Mouse (Mus musculus) megakaryocyte, adult 5-6 weeks (primary cell): ENCODE data around the gene F5. TPM values are rescaled to one million over a fixed set of nuclear protein-coding genes. Genes with fewer than 3 reads are reported as not detected.

Experiments
- ATAC-seq: 2 replicates; pipeline ENCODE4 v1.8.0; 2016; ENCODE audit warnings: mild to moderate bottlenecking, inconsistent platforms; ENCODE audit not compliant: poor library complexity, severe bottlenecking
- total RNA-seq, 2 experiments: library from RNA; stranded (forward) in 1 of 2; stranded (reverse) in 1 of 2; fragments of 153-499, 151-499 nt in 1 of 2; fragments of 221-1000, 200-1000 nt in 1 of 2; gene quantifications; 2 replicates each; pipeline versions ENCODE4 v1.2.3 to v1.2.4; 2015 to 2017

F5 gene
- total RNA-seq, 2 experiments from 2014 or later, result 29.2 to 40.5 TPM

DNA sequence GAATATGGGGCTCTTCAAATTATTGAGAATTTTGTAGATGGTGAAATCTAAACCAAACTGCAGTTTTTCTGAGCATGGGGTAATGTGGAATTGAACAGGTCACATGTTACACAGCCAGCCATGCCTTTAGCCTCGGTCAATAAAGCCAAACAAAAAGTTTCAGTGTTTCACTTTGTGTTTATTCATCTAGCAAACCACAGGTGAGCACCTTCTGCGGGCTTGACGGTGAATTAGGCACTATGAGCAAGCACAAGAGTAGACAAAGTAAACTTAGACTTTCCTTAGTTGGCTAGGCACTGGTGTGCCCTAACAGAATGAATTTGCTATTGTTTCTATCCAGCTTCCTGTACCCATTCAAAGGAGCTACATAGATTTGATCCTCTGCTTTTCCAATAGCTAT lies 3.3 kb downstream of the F5 start:
- ATAC-seq, result no peak

DNA sequence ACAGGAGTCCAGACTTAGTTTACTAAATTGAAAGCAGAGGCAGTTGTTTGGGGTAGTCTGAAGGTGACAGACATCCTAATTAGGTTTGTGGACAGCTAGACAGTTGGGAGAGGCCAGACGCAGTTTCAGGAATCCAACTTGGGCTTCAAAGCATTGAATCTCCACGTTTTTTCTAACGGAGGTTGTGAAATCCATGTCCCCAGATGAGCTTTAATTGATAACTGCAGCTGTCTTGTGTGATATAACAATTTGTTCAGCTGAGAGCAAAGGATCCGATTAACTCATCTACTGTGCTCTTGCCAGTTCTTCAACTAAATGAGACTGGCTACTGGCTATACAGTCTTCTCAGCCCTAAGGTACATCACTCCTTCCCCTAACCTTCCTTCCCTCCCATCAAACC lies 6.9 kb downstream of the F5 start:
- no peak for ATAC-seq

DNA sequence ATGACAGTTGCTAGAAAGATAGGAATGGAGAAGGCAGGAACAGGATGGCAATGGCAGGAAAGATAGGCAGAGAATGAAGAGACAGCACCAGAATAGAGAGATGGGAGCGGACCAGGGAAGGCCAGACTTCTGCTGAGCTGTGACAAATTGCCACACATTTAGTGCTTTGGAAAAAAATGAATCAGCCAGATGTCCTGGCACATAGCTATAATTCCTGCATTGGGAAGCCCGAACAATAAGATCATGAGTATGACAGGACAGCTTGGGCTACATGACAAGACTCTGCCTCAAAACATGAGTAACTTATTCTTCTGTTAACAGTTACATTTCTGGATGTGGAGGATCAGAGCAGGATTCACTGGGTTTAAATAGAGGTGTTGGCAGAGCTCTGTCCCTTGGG lies 8.1 kb downstream of the F5 start:
- no peak for ATAC-seq

DNA sequence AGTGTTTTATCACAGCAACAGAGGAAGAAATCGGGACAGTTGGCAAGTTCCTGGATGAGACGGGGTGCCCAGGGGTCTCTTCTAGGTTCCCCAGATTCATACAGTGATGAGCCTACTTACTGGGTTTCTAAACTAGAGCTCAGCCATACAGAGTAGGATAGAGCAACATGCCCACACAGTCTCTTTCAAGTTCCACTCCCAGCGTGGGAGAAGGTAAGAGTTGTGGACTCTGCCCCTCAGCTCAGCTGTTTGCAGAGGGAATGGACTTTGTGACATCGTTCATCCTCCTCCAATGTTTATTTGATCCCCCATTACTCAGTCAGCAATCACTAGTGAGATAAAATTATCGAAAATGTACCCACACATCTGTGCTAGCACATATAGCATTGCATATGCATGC lies 11.1 kb downstream of the F5 start:
- no peak for ATAC-seq

DNA sequence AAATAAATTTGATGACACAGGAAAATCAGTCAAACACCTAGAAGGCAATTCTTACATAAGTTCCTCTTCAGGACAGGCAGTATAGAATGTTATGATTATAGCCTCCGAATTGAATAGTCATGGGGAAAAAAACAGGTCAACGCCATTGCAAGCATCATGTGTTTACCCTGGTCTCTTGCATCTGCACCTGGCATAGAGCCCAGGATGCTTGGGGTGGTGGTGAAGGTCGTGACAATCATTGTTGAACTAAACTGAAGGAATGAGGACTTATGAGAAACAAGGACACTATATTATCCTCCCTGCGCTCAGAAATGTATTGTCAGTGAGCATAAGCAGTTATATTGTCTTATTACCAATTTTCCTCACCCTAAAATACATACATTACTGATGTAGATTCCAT lies 17.2 kb downstream of the F5 start:
- ATAC-seq, result no peak

DNA sequence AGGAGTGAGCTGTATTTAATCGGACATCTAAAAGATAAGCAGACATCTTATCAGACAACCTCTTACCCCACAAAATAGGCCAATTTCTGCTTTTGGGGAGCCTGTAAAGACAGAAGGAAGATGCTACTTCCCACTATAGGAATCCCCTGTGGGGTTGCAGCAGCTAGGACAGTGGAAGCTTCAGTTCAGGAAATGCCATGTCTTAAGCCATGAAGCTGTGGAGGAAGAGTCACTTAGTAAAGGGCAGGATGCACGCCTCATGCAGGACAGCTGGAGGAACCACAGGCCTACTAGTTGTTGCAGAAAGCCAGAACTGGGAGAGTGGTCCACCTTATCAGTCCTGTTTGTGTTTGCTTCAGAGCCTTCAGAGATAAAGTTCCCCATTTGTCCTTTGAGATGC lies 18.8 kb downstream of the F5 start:
- peak; percentile 45 for ATAC-seq

DNA sequence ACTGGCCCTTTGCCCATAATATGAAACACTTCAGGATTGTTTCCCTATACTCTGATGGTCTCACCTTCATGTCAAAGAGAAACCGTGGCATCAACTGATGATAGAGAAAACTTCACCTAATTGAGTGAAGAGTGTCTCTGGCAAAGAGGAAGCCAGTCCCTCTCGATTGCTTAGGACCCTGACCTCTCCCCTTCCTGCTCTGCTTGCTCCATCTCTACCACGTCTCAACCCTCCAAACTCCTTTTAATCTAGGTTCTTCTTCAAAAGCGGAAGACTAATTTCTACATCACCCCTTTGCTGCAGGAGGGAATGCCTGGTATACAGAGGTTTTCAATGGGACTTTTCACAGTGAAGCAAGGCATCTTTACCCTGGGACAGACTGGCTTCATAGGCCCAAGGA lies 21.5 kb downstream of the F5 start:
- peak; percentile 88 for ATAC-seq

DNA sequence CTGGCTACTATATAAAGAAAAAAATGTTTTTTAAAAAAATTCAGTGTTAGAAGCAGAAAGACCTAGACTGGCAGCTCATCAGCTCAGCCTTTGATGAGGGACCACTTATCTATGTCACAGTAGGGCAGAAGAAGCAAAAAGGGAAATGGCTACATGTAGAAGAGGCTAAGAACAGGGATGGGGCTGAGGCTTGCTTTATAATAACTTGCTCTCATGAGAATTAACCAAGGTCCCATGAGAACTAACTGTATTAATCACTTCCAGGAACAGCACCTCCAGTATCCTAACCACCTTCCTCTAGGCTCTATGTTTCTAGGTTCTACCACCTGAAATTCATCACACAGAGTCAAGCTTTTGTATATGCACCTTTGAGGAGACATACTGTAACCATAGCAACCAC lies 25.2 kb downstream of the F5 start:
- ATAC-seq, result no peak

DNA sequence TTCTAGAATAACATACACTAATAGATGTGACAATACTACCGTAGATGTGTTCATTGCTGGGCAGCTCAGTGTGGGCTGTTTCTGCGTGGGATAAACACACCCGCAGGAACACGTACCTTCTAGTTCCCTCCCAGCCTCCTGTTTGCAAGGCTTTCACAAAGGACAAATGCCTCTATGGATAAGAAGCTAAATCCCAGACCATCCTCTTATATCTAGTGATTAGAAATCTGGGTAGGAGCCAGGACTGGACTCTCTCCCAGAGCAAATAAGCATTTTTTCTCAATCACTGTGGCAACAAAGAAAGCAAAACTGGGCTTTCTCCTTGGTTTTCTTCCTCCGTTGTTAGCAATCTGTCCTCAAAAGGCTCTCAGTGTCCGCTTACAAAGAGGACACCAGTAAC lies 26.8 kb downstream of the F5 start:
- ATAC-seq, result no peak

DNA sequence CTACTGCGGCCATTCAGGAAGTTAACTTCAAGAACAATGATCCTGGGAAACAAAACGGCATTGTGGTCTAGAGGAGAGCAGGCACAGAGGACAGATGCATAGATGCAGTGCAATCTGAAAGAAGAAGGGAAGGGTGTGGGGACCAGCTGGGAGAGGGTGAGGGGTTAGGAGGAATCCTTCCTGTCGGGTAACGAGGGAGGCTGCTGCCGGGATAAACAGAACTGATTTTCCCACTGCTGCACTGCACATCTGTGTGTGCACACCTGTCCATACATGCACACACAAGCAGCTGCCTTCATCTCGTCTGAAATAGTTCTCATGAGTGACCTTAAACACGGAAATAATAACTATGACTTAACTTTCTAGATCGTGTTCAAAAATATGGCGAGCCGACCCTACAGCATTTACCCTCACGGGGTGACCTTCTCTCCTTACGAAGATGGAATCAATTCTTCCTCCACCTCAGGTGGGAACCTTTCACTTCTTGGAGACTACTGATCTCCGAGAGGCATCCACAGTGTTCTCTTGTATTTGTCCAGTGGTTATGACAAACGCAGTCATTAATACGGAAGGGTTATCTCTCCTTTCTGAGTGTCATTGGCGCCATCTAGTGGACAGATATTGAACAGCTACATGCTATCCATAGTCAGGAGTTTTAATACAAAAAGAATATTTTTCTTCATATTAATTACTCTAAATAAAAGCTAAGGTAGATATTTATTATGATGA lies 32.7 kb downstream of the F5 start:
- peak; percentile 98 for ATAC-seq

DNA sequence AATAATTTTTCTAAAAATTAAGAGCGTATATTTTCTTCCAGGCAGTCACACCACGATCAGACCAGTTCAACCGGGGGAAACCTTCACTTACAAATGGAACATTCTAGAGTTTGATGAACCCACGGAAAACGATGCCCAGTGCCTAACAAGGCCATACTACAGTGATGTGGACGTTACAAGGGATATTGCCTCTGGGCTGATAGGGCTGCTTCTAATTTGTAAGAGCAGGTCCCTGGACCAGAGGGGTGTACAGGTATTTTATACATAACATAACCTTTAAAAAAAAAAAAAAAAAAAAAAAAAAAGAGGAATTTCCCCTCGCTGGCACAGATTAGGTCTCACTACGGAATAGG lies 33.2 kb downstream of the F5 start:
- no peak for ATAC-seq

DNA sequence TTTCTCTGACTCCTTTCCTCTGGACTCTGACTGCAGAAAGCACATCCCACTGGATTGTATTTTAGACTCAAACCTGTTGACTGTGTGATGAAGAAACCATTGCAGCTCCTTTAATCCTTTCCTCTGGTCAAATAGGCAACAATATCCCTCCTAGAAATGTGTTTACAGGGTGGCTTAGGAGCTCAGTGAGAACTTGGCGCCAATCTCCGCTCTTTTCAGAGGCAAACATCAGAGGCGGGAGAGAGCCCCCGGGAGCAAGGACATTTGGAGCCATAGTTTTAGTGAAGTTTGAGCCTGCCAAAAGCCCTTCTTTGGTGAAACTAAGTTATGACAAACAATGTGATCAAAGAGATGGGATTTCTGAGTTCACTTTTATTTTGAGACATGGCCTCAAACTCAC lies 33.7 kb downstream of the F5 start:
- no peak for ATAC-seq

DNA sequence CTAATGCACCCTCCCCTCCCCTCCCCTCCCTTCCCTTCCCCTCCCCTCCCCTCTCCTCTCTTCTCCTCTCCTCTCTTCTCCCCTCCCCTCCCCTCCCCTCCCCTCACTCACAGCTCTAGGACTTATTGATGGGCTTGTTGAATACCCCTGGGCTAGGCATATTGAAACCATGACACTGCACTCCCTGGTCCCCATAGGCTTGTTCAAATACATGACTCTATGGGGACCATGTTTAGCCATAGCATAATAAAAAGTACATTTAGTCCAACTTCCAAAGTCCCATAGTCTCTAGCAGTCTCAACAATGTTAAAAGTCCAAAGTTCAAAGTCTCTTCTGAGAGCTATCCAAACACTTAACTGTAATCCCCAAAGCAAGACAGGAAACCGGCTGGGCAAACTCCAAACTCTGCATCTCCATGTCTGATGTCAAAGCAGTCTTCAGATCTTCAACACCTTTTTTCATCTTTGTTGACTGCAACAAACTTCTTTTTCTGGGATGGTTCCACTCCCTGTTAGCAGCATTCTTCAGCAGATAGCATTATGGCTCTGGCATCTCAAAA lies 35.4 kb downstream of the F5 start:
- no peak for ATAC-seq

DNA sequence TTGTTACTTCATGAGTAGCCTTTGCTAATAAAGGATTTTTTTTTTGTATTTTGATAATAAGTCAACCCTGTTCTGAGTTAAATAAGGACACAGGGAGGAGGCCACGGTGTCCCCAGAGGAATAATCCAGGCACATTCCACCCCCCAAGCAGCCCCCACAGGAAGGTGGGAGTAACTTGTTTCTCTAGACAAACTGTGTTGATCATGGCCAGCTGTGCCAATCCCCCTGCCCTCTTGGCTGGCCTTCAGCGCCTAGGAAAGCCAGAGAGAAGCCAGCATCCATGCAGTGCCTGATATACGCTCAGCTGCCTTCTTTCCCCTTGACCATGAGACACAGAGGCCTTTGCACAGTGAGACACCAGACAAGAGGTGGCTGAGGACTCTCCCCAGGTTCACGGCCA lies 47.9 kb downstream of the F5 start:
- no peak for ATAC-seq

DNA sequence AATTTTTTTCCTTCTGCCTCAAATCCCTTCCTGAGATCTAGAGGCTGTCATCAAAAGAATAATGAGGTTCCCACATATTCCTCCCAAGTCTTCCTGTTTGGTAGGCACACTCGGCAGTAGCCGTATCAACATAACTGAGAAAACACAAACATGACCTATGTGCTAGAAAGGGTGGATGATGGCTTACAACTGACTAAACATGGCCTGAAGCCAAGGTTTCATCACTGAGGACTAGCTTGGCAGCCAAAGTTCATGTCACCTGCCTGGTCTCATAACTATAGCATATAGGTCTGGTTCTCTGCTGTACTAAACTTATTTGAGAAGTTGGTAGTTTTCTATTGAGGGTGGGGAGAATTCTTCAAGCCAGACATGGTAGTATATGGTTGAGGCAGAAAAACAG lies 56.8 kb downstream of the F5 start:
- ATAC-seq, result no peak

DNA sequence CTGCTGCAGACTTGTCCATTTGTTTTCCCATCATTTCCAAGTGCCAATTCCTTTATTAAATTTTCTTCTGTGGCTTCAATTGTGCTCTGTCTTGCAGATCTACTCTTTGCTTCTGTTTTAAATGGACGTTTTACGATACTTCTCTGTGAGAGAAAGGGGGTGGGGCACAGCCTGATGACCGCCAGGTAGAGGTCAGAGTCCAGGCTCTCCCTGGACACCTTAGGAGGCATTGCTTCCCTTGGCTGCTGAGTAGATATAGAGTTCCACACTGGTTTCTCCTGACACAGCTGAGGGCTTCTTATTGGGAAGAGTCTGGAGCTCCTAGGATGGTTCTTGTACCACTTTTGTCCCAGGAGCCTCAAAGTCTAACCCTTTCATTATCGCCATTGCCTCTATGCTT lies 59.3 kb downstream of the F5 start:
- no peak for ATAC-seq

DNA sequence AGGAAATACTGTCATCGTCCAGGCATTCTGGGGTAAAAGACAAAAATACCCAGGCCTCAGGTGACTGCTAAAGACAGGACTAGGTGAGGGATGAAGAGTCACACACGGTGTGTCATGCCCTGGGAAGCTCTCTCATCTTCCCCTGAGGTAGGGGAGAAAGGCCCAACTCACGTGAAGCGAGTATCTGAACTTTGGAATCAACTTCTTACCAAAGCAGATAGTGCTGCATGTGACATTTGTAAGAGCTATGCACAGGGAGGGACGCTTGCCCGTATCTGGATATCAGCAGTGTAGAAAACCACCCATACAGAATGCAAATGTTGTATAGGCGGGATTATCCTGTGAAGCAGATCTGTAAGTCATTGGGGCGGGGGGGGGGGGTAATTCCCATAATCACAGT lies 61.0 kb downstream of the F5 start:
- no peak for ATAC-seq

DNA sequence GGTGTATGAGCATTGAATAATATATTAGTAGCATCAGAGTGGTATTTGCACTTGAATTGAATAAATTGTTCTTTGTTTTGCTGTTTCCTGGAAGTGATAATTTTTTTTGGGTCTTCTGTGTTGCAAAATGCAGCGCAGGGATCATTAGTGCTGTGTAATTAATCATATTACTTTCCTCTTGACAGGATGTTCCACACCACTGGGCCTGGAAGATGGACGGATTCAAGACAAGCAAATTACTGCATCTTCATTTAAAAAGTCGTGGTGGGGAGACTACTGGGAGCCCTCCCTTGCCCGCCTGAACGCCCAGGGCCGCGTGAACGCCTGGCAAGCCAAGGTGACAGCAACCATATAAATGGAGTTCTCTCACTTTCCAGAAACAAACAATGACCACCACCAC lies 62.6 kb downstream of the F5 start:
- ATAC-seq, result no peak

DNA sequence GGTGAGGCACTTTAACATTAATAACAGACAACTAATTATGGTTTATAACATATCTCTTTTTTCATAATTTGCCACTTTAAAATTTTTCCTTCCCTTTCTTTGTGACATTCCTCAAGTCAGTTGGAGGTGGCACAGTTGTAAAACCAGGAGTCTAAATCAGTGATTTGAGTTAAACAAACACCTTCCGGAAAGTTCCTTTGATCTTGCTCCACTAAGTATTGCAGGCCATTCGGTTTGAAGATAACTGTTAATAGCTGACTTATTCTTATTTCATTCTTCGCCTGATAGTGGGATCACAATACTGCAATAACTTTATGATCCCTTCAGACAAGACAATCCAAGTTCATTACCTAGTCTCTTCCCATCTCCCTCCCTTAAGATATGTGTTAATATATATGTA lies 63.5 kb downstream of the F5 start:
- no peak for ATAC-seq

DNA sequence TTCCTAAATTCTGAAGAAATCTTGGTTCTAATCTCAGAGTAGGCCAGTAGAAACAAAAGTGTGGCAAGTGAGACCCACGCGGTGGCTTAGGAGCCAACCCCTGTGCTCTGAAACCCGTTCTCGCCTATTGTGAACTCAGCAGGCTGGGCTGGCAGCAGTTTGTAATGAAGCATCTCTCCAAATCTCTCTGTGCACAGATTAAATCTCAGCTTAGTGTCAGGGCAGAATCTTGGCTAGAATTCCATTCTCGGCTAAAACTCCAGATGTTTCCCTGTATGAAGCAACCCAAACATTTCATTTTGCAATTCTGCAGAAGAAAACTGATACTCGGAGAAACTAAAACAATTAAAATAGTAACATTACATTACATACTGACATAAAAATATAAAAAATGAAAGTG lies 63.9 kb downstream of the F5 start:
- no peak for ATAC-seq

DNA sequence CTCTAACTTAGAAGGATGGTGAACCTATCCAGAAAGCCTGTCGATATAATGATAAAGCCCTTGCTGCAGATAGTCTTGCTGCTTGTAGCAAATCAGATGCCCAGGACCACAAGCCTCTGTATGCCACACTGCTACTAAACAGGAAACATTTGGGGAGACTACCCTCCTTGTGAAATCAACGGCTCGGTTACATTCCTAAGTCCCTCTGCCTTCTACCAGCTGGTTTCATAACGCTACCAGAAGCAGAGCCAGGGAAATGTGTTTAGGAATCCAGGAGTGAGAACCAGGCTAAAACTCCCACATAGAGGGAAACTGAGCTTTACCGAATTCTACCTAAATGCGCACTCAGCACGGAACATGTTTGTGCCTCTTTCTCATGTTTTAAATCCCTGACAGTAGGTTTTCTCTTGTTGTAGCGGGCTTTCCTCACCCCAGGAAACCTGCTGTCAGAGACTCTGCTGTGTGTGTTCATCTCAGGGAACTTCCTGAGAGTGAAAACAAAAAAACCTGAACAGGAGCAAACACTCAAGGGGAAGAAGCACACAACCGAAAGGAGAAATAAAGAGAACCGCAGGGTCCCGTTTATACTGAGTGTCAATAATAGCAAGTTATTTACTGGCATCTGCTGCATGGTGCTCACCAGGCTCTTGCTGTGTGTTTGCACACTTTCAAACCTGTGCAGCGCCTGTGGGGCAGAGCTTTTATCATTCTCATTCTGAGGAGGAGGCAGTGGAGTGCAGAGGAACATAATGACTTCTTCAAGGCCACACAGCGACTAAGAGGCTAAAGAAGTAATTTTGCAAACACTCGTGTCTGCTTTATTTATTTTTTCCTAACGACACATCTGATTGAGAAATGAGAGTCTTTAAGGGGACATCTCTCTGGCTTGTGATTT lies 66.4 kb downstream of the F5 start:
- ATAC-seq, result peak; percentile 88

DNA sequence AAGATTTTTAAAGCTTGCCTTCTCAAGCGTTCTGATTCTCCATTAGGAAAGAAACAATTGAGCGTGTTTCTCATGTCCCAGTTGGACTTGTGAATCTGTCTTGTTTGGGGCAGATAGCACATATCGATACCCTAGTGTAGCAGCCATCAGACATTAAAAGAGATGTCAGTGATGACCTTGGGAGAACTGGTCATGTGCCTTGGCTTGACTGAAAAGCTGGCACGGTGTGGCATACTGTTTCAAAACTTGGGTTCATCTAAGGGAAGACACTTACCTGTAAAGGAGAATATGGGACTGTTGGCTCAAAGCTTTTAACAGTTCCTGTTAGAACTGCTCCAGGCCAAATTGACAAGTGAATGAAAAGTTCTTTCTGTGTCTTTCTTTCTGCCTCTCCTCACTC lies 68.6 kb downstream of the F5 start:
- ATAC-seq, result no peak
